Mouse (Mus musculus): ENCODE data around the gene Polr2e. TPM values are rescaled to one million over a fixed set of nuclear protein-coding genes. Genes with fewer than 3 reads are reported as not detected.

The Polr2e gene
- total RNA-seq, 1 experiment from 2014 or later = 146 TPM

- ATAC-seq (replicated peaks; ENCODE audit: low read depth, poor library complexity, severe bottlenecking) = no peak
Measured at GRCm38 (mm10) chr10:80020191-80020590, 19.4 kb downstream of the Polr2e start.

DNA sequence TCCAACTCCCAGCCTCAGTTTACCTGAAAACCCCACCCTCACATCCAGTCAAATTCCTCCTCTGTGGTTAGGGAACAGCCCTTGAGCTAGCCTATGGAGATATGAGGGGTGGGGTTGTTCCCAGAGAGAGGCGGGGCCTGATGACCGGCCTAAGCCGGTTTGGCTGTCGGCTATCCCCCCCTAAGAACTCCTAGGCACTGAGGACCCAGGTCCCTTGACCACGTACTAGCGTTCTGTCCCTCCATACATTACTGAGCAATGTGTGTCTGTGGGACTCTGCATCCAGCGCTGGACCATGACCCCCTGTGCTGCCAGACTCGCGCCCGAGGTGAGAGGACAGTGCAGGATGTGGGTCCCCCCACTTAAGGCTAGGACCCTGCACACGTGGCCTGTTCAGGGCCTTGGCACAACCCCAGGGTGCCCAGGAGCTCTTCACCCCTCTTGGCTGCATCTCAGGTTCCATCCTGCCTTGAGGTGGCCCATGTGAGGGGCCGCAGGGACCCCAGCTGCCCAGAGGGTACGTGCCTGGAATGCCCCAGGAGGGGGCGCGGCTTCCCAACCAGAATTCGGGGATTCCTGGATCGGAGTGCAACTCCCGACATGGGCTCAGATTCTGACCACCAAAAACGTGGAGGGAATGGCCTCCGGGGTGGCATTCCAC, 20.0 kb downstream of the Polr2e start:
- no peak for ATAC-seq (replicated peaks; ENCODE audit: low read depth, poor library complexity, severe bottlenecking)

- ATAC-seq (replicated peaks; ENCODE audit: low read depth, poor library complexity, severe bottlenecking) = no peak
Measured at GRCm38 (mm10) chr10:80018739-80019297, 20.8 kb downstream of the Polr2e start.

DNA sequence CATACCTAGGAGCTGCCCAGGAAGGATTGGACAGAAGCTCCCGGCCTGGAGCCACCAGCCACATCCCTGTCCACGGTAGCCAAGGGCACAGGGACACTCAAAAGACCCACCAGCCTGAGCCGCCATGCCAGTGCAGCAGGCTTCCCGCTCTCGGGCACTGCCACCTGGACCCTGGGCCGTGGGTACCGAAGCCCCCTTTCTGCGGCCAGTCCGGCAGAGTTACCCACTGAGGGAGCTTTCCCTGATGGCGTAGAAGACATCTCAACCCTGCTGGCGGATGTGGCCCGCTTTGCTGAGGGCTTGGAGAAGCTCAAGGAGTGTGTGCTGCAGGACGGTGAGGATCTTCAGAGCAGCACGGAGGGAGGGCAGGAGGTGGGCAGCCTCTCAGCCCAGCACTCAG, 21.8 kb downstream of the Polr2e start:
- no peak for ATAC-seq (replicated peaks; ENCODE audit: low read depth, poor library complexity, severe bottlenecking)

GRCm38 (mm10) chr10:80017361-80017760, 22.2 kb downstream of the Polr2e start:
- ATAC-seq (replicated peaks; ENCODE audit: low read depth, poor library complexity, severe bottlenecking) = peak; percentile 53

DNA sequence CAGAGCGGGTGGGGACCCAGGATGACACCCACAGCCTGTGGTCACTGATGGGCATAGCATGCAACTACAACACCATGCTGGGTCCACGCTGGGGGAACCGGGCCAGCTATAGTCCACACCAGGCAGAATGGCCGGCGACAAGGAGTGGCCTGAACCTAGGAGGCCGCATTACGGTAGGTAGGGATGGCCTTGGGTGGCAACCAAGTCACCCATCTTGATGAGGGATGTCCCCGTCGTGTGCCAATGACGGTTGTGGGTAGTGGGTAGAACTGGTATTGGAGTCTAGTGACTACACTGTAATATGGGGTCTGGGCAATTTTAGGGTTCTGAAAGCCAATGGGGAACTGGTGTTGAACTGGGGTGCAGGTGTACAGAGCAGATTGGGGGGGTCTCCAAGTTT, 22.7 kb downstream of the Polr2e start:
- ATAC-seq (replicated peaks; ENCODE audit: low read depth, poor library complexity, severe bottlenecking) = peak; percentile 9

GRCm38 (mm10) chr10:80016511-80016910, 23.1 kb downstream of the Polr2e start, which contains the start of gene Arhgap45:
TSS of gene Arhgap45 (plus strand) at chr10:80016653.
- ATAC-seq (replicated peaks; ENCODE audit: low read depth, poor library complexity, severe bottlenecking) = peak; percentile 81

GRCm38 (mm10) chr10:80015583-80015982, 24.0 kb downstream of the Polr2e start:
- ATAC-seq (replicated peaks; ENCODE audit: low read depth, poor library complexity, severe bottlenecking) = no peak

DNA sequence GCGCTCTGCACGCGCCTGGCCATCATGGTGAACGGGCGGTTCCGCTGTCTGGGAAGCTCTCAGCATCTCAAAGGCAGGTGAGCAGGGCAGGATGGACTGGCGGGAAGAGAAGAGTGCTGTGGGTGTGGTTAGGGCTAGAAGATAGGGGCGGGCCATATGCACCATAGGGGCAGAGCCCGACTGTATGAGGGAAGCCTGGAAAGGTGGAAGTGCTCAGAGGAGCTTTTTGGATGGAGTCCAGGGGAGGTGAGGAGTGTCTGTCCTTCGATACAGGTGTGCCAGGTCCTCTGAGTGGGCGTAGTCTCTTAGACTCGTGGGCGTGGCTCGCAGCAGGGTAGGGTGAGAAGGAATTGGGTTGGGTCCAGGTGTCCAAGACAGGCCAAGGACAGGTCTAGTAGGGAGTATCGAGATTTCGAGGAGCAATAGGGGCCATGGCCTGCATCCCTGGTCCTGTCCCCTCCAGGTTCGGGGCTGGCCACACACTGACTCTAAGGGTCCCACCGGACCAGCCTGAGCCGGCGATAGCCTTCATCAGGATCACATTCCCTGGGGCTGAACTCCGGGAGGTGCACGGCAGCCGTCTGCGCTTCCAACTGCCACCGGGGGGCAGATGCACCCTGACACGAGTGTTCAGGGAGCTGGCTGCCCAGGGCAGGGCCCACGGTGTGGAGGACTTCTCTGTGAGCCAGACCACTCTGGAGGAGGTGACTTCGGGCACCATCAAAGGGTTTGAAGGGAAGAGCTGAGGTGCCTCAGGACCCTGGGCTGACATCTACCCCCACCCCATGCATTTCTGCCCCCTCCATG, 24.9 kb downstream of the Polr2e start:
- ATAC-seq (replicated peaks; ENCODE audit: low read depth, poor library complexity, severe bottlenecking) = no peak

GRCm38 (mm10) chr10:80013609-80014008, 26.0 kb downstream of the Polr2e start:
- no peak for ATAC-seq (replicated peaks; ENCODE audit: low read depth, poor library complexity, severe bottlenecking)

GRCm38 (mm10) chr10:80011740-80012139, 27.9 kb downstream of the Polr2e start:
- ATAC-seq (replicated peaks; ENCODE audit: low read depth, poor library complexity, severe bottlenecking) = no peak

DNA sequence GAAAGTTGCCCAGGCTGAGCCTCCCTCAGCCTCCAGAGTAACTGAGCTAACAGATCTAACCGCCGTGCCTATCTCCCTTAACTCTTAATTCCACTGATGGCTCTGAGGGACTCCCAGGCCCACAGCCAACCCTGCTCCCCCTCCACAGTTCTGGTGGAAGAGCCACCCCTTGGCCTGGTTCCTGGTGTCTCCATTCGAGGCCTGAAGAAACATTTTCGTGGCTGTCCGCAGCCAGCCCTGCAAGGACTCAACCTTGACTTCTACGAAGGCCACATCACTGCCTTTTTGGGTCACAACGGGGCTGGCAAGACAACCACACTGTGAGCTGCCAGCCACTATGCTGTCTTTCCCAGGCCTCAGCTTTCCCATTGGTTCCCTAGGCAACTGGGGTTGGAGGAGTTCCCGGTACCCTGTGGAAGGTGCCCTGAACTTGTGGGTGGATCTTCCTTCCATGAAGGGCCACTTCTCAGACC, 35.3 kb downstream of the Polr2e start:
- no peak for ATAC-seq (replicated peaks; ENCODE audit: low read depth, poor library complexity, severe bottlenecking)

GRCm38 (mm10) chr10:80003374-80004232, 36.0 kb downstream of the Polr2e start:
- peak; percentile 68 for ATAC-seq (replicated peaks; ENCODE audit: low read depth, poor library complexity, severe bottlenecking)

- ATAC-seq (replicated peaks; ENCODE audit: low read depth, poor library complexity, severe bottlenecking) = no peak
Measured at GRCm38 (mm10) chr10:80002829-80003228, 36.8 kb downstream of the Polr2e start.

GRCm38 (mm10) chr10:80001945-80002344, 37.6 kb downstream of the Polr2e start:
- ATAC-seq (replicated peaks; ENCODE audit: low read depth, poor library complexity, severe bottlenecking) = no peak

DNA sequence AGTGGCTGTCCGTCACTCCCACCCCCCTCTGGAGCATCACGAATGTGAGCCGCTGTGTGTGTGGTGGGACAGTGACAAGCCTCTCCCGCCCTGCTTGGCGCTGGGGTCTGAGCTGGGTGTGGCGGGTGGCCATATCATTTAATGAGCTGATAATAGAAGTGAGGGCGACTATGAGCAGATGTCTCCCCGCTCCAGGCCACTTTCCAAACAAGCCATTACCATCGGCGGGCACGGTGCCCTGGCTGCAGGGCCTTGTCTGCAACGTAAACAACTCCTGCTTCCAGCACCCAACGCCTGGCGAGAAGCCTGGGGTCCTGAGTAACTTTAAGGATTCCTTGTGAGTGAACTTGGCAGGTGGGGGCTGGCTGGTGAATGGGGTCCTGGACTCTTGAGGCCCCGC, 41.8 kb downstream of the Polr2e start:
- ATAC-seq (replicated peaks; ENCODE audit: low read depth, poor library complexity, severe bottlenecking) = no peak

DNA sequence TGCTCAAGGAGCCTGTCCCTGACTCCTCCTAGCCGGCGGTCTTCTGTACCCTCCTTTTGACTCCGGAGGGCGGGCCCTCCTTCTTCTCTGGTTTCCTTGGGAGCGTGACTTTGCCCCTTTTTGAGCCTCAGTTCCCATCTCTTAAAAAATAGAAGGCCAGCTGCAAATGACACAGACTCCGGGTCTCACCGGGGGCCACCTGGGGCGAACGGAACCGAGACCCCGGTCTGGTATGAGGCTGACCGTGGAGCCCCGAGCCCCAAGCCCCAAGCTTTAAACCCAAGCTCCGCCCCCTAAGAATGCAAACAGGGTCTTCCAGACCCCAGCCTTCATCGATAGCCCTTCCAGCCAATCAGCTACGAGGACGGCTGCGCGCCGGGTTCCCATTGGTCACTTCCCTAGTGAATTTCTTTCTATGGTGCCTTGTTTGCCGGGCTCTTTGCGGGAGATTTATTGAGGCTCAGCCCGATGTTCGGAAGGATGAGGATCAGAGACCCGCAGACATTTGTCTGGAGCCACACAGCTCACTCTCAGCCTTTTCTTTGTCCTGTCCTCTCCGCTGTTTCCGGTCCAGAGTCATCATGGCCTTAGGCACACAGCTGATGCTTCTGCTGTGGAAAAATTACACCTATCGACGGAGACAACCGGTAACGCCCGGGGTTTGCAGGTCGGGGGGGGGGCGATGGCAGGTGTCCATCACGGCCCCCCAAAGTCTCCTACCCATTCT, 42.4 kb downstream of the Polr2e start:
- peak; percentile 57 for ATAC-seq (replicated peaks; ENCODE audit: low read depth, poor library complexity, severe bottlenecking)

- ATAC-seq (replicated peaks; ENCODE audit: low read depth, poor library complexity, severe bottlenecking) = peak; percentile 83
Measured at GRCm38 (mm10) chr10:79996272-79997033, 43.1 kb downstream of the Polr2e start, which contains the start of gene Abca7. TSS of gene Abca7 (plus strand) at chr10:79996494.

DNA sequence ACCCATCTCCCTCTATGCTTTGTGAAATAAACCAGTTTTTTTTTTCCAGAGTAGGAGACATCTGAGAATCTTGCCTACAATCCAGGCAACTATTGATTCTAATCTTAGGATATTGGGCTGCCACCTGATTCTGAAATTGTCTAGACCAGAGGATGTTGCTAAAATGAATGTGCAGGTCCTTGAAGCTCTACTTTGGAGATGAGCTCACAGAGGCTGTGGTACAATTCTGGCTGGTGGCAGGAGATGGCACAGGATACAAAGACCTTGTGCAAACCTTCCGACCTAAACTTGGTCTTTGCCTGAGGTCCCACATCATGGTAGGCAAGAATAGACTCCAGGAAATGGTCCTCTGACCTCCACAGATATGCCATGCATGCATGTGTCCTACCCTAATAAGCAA, 44.0 kb downstream of the Polr2e start:
- ATAC-seq (replicated peaks; ENCODE audit: low read depth, poor library complexity, severe bottlenecking) = no peak

Measured in common myeloid progenitor, adult 5-6 weeks (primary cell).